Mouse (Mus musculus) limb, embryonic 14.5 days (tissue): ENCODE results near the gene Nup188. TPM values are rescaled to one million over a fixed set of nuclear protein-coding genes. Genes with fewer than 3 reads are reported as not detected.

ENCODE experiments used
- ATAC-seq: fragments of 200-750 bp; cut with Nextera tagmentation; 2 replicates; pipeline ENCODE4 v1.8.0; 2017; ENCODE audit warnings: low read depth, moderate number of reproducible peaks, moderate TSS enrichment; ENCODE audit not compliant: low FRiP score
- DNase-seq: peaks from one replicate; pipeline ENCODE4 v3.0.0-alpha.2; 2015; ENCODE audit warnings: low spot score
- H3K27ac ChIP-seq: fragments of 300-500 bp; sonication (generic); replicated peaks from 2 replicates; pipeline ENCODE4 v1.5.1; 2014; ENCODE audit warnings: low read depth, mild to moderate bottlenecking, low read length, moderate library complexity, mixed read lengths
- H3K27me3 ChIP-seq: fragments of 300-500 bp; sonication (generic); 2 replicates; pipeline ENCODE4 v1.6.1; 2014; ENCODE audit warnings: low read length, mixed read lengths; ENCODE audit not compliant: control insufficient read depth, insufficient read depth
- H3K36me3 ChIP-seq: fragments of 300-500 bp; sonication (generic); 2 replicates; pipeline ENCODE4 v1.6.1; 2014; ENCODE audit warnings: mild to moderate bottlenecking, low read length, moderate library complexity, mixed read lengths; ENCODE audit not compliant: control insufficient read depth, insufficient read depth
- H3K4me1 ChIP-seq: fragments of 300-500 bp; sonication (generic); 2 replicates; pipeline ENCODE4 v1.6.1; 2014; ENCODE audit warnings: antibody characterized with exemption, low read length, mixed read lengths; ENCODE audit not compliant: control insufficient read depth, insufficient read depth
- H3K4me2 ChIP-seq: fragments of 300-500 bp; sonication (generic); replicated peaks from 2 replicates; pipeline ENCODE4 v1.6.1; 2014; ENCODE audit warnings: low read depth, mild to moderate bottlenecking, low read length, moderate library complexity; ENCODE audit not compliant: severe bottlenecking
- H3K4me3 ChIP-seq: fragments of 300-500 bp; sonication (generic); replicated peaks from 2 replicates; pipeline ENCODE4 v1.5.1; 2014; ENCODE audit warnings: low read length
- H3K9ac ChIP-seq: fragments of 300-500 bp; sonication (generic); 2 replicates; pipeline ENCODE4 v1.6.1; 2014; ENCODE audit warnings: mild to moderate bottlenecking, low read depth, low read length, moderate library complexity; ENCODE audit not compliant: severe bottlenecking
- H3K9me3 ChIP-seq: fragments of 300-500 bp; sonication (generic); 2 replicates; pipeline ENCODE4 v1.6.1; 2016; ENCODE audit warnings: low read length; ENCODE audit not compliant: control insufficient read depth
- POLR2A ChIP-seq: fragments of 200-500 bp; IDR thresholded peaks from 2 replicates; pipeline ENCODE4 v1.8.0; 2012; ENCODE audit warnings: inconsistent platforms, mild to moderate bottlenecking, moderate library complexity, borderline replicate concordance; ENCODE audit not compliant: insufficient read depth, insufficient read length; ENCODE audit errors: extremely low read depth
- WGBS: fragments of 180-500 bp; shearing (Covaris S2); extraction: QIAGEN DNeasy Blood & Tissue Kit; methylation state at CpG from one replicate; pipeline ENCODE4 v1.1.7; 2014; 5-methylcytosine and 5-hydroxymethylcytosine counted together
- polyA plus RNA-seq, 2 experiments: library from polyadenylated mRNA; depleted of rRNA in 1 of 2; stranded (reverse) in 1 of 2; unstranded in 1 of 2; fragments of >200 nt; fragmentation: Nextera tagmentation in 1 of 2; extraction: Ambion mirVana in 1 of 2; gene quantifications; 2 replicates each; pipeline versions ENCODE4 v1.2.1 to v1.2.3; 2012 to 2014

The Nup188 gene
- polyA plus RNA-seq, 2 experiments, result 39.8 to 55.6 TPM

DNA sequence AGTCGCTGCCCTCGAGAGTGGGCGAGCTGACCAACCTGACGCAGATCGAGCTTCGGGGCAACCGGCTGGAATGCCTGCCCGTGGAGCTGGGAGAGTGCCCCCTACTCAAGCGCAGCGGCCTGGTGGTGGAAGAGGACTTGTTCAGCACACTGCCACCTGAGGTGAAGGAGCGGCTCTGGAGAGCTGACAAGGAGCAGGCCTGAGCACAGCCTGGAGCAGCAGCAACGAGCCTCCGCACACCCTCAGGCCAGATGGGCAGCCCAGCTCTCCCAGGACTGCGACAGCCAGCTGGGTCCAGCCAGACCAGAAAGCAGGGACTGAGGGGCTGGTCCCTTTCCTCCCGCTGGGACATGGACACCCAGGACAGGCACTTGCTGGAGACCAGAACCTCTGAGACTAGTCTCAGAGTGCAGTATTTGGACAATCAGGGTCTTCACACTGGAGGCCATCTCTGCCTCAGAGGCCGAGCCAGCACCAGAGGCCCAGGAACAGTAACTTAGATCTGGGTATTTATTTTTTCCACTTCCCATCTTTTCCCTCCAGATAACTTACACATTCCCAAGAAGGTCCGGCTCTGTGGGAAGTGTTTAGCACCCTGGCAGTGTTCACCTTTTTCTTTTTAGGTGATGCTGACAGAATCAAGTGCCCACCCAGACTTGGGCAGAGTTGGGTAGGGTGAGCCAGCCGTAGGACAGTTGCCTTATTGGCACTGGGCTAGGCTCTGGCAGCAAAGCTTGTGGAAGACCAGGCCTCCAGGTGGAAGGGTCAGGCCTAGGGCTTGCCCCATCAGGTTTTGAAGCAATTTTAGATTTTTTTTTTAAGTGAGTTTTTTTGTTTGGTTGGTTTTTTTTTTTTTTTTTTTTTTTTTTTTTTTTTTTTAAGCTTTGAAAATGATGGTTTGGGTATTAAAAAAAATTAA, 24.0 kb upstream of the Nup188 start:
- H3K4me3 ChIP-seq, result no peak overlapping the region
- peaks cover 67% of the 10 kb centered on the region for H3K36me3 ChIP-seq
- H3K9ac ChIP-seq, result no peak overlapping the region
- 89% methylated on average over 18 of the region's 18 CpGs for WGBS
- TF ChIP-seq POLR2A, result no peak
- H3K4me1 ChIP-seq, result peaks cover 29% of the 10 kb centered on the region
- H3K9me3 ChIP-seq, result no peaks in the 10 kb centered on the region
- H3K4me2 ChIP-seq, result no peak overlapping the region
- ATAC-seq (no peak), DNase-seq (no peak)
- no peaks in the 10 kb centered on the region for H3K27me3 ChIP-seq
- no peak overlapping the region for H3K27ac ChIP-seq

DNA sequence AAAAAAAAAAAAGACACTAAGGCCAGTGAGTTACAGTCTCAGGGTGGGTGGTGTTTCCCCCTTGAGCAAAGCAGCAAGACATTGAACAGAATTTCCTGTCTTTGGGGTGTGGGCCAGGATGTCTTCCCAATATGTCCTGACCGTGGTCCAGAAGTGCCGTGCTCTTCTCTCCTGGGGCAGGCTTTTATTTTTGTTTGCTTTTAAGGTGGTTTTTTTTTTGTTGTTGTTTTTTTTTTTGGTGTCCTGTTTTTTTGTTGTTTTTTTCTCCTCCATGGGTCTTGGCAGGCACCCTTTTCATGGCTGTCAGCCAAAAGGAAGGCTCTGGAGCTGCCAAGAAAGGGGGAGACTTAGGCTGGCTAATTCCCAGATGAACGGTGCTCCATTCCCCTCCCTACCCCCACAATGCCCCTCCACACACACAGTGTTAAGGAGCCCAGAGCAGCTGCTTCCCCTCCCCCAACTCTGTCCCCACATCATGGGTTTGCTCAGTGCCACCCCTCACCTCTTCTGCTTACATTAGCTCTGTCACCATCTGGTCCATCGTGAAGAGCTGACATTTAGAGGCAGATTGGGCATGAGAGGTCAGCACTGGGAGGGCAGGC, 23.3 kb upstream of the Nup188 start:
- Histone ChIP-seq H3K9ac (no peak overlapping the region), H3K27ac (no peak overlapping the region), H3K36me3 (peaks cover 59% of the 10 kb centered on the region), H3K4me2 (no peak overlapping the region), H3K4me3 (no peak overlapping the region), H3K9me3 (no peaks in the 10 kb centered on the region), H3K4me1 (peaks cover 29% of the 10 kb centered on the region), H3K27me3 (no peaks in the 10 kb centered on the region)
- DNase-seq (no peak), ATAC-seq (no peak)
- no peak for TF ChIP-seq POLR2A
- whole genome bisulfite sequencing, result 66% methylated on average over 4 of the region's 4 CpGs

DNA sequence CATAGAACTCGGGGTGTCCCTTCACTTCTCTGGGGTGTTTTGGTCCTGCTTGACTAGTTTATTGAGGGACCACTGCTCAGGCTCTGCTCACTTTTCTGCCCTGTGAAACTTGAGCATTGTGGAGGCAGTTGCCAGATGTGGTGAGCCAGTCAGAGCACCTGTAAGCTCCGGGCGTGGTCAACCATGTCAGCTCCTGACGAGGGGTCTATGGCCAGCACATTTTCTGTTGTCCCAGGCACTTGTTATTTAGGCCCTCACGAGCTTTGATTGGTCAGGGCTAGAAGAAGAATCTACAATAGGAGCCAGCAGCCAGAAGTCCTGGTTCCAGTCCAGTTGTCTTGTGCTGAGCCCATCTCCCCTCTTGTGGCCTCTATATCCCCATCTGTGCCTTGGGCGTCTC, 22.4 kb upstream of the Nup188 start:
- 87% methylated on average over 6 of the region's 6 CpGs for WGBS
- no peak for DNase-seq
- H3K9me3 ChIP-seq, result no peaks in the 10 kb centered on the region

DNA sequence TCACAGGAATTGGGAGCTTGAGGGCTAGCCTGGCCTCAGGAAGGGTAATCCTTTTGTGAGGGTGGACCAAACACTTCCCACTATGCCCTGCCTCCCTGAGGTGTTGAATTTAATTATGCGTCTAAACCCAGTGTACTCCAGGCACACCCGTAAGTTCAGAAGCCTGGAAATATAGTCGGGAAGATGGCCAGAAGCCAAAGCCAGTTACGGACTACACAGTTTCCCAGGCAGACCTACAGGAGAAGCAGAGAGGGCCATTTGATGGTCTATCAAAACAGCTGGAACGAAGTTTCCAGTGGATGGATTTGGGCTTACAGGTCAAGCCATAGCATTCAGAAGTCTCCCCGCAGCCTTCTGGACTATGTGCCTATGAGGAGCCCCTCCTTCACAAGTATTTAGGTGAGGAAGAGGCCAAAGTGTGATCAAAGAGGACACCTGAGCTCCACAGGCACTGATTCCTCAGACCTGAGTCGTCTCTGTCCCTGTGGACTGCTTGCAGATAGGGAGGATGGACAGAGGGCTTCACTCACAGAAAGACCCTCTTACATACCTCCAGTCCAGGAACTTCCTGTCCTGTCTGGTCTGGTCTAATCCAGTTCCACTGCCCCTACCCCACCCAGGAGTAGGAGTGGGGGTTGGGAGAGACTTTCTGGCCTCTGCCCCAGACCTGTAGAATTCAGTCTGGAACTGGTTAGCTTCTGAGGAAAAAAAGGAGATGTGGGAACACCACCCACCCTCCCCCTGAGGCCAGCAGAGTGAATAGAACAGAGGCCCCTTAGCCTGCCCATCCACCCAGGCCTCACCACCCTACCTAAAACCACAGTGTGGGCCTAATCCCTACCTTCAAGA, 21.3 kb upstream of the Nup188 start:
- no peaks in the 10 kb centered on the region for H3K9me3 ChIP-seq
- H3K4me1 ChIP-seq, result peaks cover 26% of the 10 kb centered on the region
- 37% methylated on average over 7 of the region's 7 CpGs for WGBS
- no peaks in the 10 kb centered on the region for H3K27me3 ChIP-seq
- no peak for TF ChIP-seq POLR2A
- ATAC-seq (no peak), DNase-seq (peak; percentile 27)
- H3K4me3 ChIP-seq, result no peak overlapping the region
- peak overlapping the region; percentile 79 for H3K27ac ChIP-seq
- peak overlapping the region; percentile 38; the same call in 1 of the 2 replicates for H3K9ac ChIP-seq
- H3K4me2 ChIP-seq, result no peak overlapping the region
- peaks cover 49% of the 10 kb centered on the region for H3K36me3 ChIP-seq

More for the DNA sequence above, 22.4 kb upstream of the Nup188 start:
- no peak for ATAC-seq
- H3K9ac ChIP-seq, result no peak overlapping the region
- no peak overlapping the region for H3K4me2 ChIP-seq
- no peak overlapping the region for H3K4me3 ChIP-seq
- H3K36me3 ChIP-seq, result peaks cover 52% of the 10 kb centered on the region
- peaks cover 26% of the 10 kb centered on the region for H3K4me1 ChIP-seq
- no peaks in the 10 kb centered on the region for H3K27me3 ChIP-seq
- no peak overlapping the region for H3K27ac ChIP-seq
- TF ChIP-seq POLR2A, result no peak

DNA sequence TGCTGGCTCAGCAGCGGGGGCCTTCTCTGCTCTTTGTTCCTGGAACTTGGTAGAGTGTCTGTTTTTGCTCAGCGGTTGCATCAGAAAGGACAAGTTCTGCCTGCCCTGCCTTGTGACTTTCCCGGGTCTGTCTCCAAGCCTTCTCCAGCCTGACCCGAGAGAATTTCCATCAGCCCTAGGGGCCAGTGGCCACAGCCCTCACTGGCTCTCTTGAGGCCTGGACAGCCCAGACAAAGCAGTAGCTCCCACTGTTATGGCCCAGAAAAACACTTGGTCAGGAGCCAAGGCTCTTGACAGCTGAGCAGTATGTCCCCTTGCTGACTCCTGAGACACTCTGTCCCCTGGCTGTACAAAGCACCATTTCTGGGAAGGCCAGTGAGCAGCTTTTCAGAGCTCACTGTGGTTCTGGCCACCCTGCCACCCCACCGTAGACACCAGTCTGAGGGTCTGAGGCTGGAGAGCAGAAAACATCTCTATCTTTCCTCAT, 20.4 kb upstream of the Nup188 start, which contains the start of gene Phyhd1:
Gene Phyhd1 (plus strand): TSS at position 437 of the 487 bp plus-strand sequence.
- H3K4me2 ChIP-seq, result peak within 1 kb of the TSS; percentile 26
- H3K27ac ChIP-seq, result peak within 1 kb of the TSS; percentile 79
- WGBS, result 38% methylated on average over 5 of the region's 5 CpGs
- no peak for ATAC-seq
- H3K9ac ChIP-seq, result peak within 1 kb of the TSS; percentile 38
- H3K4me1 ChIP-seq, result peaks cover 26% of the 10 kb centered on the region
- H3K4me3 ChIP-seq, result no peak within 1 kb of the TSS; the same call in 1 of the 2 replicates
- DNase-seq, result peak; percentile 56
- no peak for TF ChIP-seq POLR2A
- peaks cover 40% of the 10 kb centered on the region for H3K36me3 ChIP-seq
- no peaks in the 10 kb centered on the region for H3K27me3 ChIP-seq
- no peaks in the 10 kb centered on the region for H3K9me3 ChIP-seq
